Comparison of ENCODE assay signal across 1 mouse cellular context in genomic region chr10:80938831-80939550, GRCm38 (mm10).
TF ChIP-seq lines count a peak whose summit lies in the region.

No protein-coding gene starts in this region.

TF ChIP-seq in MEL, 35 proteins besides CTCF, POLR2A, EP300 and RAD21 (continued from another document):
- TF ChIP-seq RCOR1 (IDR thresholded peaks at IDR 0.05; ENCODE audit: low read depth, low read length) (no peak), KAT2A (conservative IDR thresholded peaks at IDR 0.05; ENCODE audit: low read depth, low read length) (no peak), ELF1 (IDR thresholded peaks at IDR 0.05; ENCODE audit: low read depth, low read length) (no peak), USF2 (IDR thresholded peaks at IDR 0.05; ENCODE audit: borderline replicate concordance in 1 of 2, insufficient read depth in 1 of 2, low read depth in 1 of 2, low read length in 2 of 2) (no peak), MXI1 (IDR thresholded peaks at IDR 0.05; ENCODE audit: low read depth, low read length) (no peak), MYC (IDR thresholded peaks at IDR 0.05; ENCODE audit: low read depth, low read length) (no peak), ZMIZ1 (IDR thresholded peaks at IDR 0.05; ENCODE audit: low read depth, low read length) (no peak), TCF12 (IDR thresholded peaks at IDR 0.05; ENCODE audit: low read depth, low read length) (no peak), MAFK (IDR thresholded peaks at IDR 0.05; ENCODE audit: borderline replicate concordance, low read depth, low read length) (no peak), ETS1 (IDR thresholded peaks at IDR 0.05; ENCODE audit: low read depth, low read length) (no peak), ZKSCAN1 (IDR thresholded peaks at IDR 0.05; ENCODE audit: low read depth, low read length) (no peak)
